Comparison of ENCODE assay signal across 7 mouse cellular contexts in genomic region chr13:13612882-13613281, GRCm38 (mm10). TPM values are rescaled to one million over a fixed set of nuclear protein-coding genes. Genes with fewer than 3 reads are reported as not detected.
DNase-seq lines count a peak whose midpoint lies in the region; ATAC-seq and TF ChIP-seq lines count a peak whose summit lies in the region.

No protein-coding gene starts in this region.

- no peak overlapping the region for H3K4me3 ChIP-seq in midbrain, postnatal 0 days (ENCODE audit: low read depth, low read length)
- no peak overlapping the region for H3K4me3 ChIP-seq in midbrain, embryonic 16.5 days (ENCODE audit: low read depth, low read length)
- no peak overlapping the region for H3K4me3 ChIP-seq in hindbrain, embryonic 16.5 days (ENCODE audit: low read length)

- H3K9me3 ChIP-seq in midbrain, postnatal 0 days (ENCODE audit: low read length) = no peaks in the 10 kb centered on the region
- no peaks in the 10 kb centered on the region for H3K9me3 ChIP-seq in midbrain, embryonic 16.5 days (replicated peaks; ENCODE audit: control insufficient read depth, low read length, poor library complexity, severe bottlenecking)
- no peaks in the 10 kb centered on the region for H3K9me3 ChIP-seq in hindbrain, embryonic 16.5 days (ENCODE audit: control insufficient read depth, low read length)

- peak; percentile 53 for DNase-seq in midbrain, postnatal 0 days (ENCODE audit: low spot score)
- DNase-seq in Patski (ENCODE audit: low read depth, low spot score) = no peak
- peak; percentile 47 to 56 for DNase-seq in cerebellum, postnatal 14 days
- peak; percentile 22 to 48 for DNase-seq in lung, adult 18-20 months
- DNase-seq in thymus, postnatal 36 days = peak; percentile 35 to 59

- no peak for ATAC-seq in midbrain, postnatal 0 days (ENCODE audit: low FRiP score)
- no peak for ATAC-seq in midbrain, embryonic 16.5 days
- ATAC-seq in Patski = peak; percentile 71
- peak; percentile 42; the same call in 1 of the 2 replicates for ATAC-seq in hindbrain, embryonic 16.5 days

- TF ChIP-seq CTCF in midbrain, postnatal 0 days (IDR thresholded peaks at IDR 0.05) = peak; percentile 61
- TF ChIP-seq CTCF in Patski (IDR thresholded peaks at IDR 0.05) = peak; percentile 83

- H3K27me3 ChIP-seq in midbrain, postnatal 0 days (ENCODE audit: insufficient read depth, low read length) = no peaks in the 10 kb centered on the region
- H3K27me3 ChIP-seq in midbrain, embryonic 16.5 days (ENCODE audit: control insufficient read depth, insufficient read depth, low read depth, low read length) = no peaks in the 10 kb centered on the region
- H3K27me3 ChIP-seq in Patski = no peaks in the 10 kb centered on the region
- no peaks in the 10 kb centered on the region for H3K27me3 ChIP-seq in hindbrain, embryonic 16.5 days (replicated peaks; ENCODE audit: control insufficient read depth, insufficient read depth, low read length)

- no peak overlapping the region for H3K27ac ChIP-seq in midbrain, postnatal 0 days (ENCODE audit: low read depth, low read length)
- H3K27ac ChIP-seq in midbrain, embryonic 16.5 days (ENCODE audit: low read length) = no peak overlapping the region
- no peak overlapping the region for H3K27ac ChIP-seq in hindbrain, embryonic 16.5 days (ENCODE audit: low read depth, low read length)

- H3K36me3 ChIP-seq in midbrain, postnatal 0 days (ENCODE audit: insufficient read depth, low read length) = no peaks in the 10 kb centered on the region
- peaks cover 6% of the 10 kb centered on the region; the same call in 1 of the 2 replicates for H3K36me3 ChIP-seq in midbrain, embryonic 16.5 days (ENCODE audit: control insufficient read depth, insufficient read depth, low read length)
- peaks cover 6% of the 10 kb centered on the region for H3K36me3 ChIP-seq in hindbrain, embryonic 16.5 days (ENCODE audit: control insufficient read depth, insufficient read depth, low read length)

- no peak overlapping the region for H3K9ac ChIP-seq in midbrain, postnatal 0 days (replicated peaks; ENCODE audit: low read length, poor library complexity, severe bottlenecking)
- H3K9ac ChIP-seq in midbrain, embryonic 16.5 days (ENCODE audit: low read depth, low read length) = no peak overlapping the region
- H3K9ac ChIP-seq in hindbrain, embryonic 16.5 days (ENCODE audit: low read depth, low read length) = no peak overlapping the region

- H3K4me2 ChIP-seq in midbrain, postnatal 0 days (ENCODE audit: low read depth, low read length, poor library complexity, severe bottlenecking) = no peak overlapping the region
- no peak overlapping the region for H3K4me2 ChIP-seq in midbrain, embryonic 16.5 days (ENCODE audit: low read length)
- no peak overlapping the region for H3K4me2 ChIP-seq in hindbrain, embryonic 16.5 days (ENCODE audit: low read length)

- in situ Hi-C loops in Patski (cut with MboI; ENCODE audit: low pct_unique_long_range_greater_than_20kb) = loop anchor here (5.0 kb wide), 1 partner anchor 96 kb away; no protein-coding TSS in a partner anchor

- POLR2A ChIA-PET in Patski (lab: Charles Lee) = no interaction called here

- no peaks in the 10 kb centered on the region for H3K4me1 ChIP-seq in midbrain, postnatal 0 days (ENCODE audit: insufficient read depth, low read length)
- no peaks in the 10 kb centered on the region for H3K4me1 ChIP-seq in midbrain, embryonic 16.5 days (ENCODE audit: control insufficient read depth, insufficient read depth, low read length)
- H3K4me1 ChIP-seq in hindbrain, embryonic 16.5 days (ENCODE audit: control insufficient read depth, insufficient read depth, low read depth, low read length) = no peaks in the 10 kb centered on the region

- WGBS in midbrain, postnatal 0 days = 72% methylated on average over 1 of the region's 1 CpGs
- WGBS in midbrain, embryonic 16.5 days = 67% methylated on average over 1 of the region's 1 CpGs
- WGBS in hindbrain, embryonic 16.5 days = 80% methylated on average over 1 of the region's 1 CpGs

- CTCF ChIA-PET in Patski (lab: Charles Lee) = interaction anchor here (0.8 to 6.3 kb wide), 8 partner anchors 10 to 114 kb away, joined by 3 to 99 read pairs (median 4); partner anchors contain the start of gene Lyst

RNA-seq across cellular contexts. Expression of gene Lyst, which starts 22.7 kb away (rescaled TPM):
- total RNA-seq in midbrain, postnatal 0 days (2014; rRNA removed) = 15.9 and 19.5 TPM in 2 replicates
- 3.1 and 5.2 TPM in 2 replicates for polyA plus RNA-seq in midbrain, postnatal 0 days (2015; fragmentation: Nextera tagmentation; extraction: Ambion mirVana)
- 3.9 and 4.5 TPM in 2 replicates for polyA plus RNA-seq in midbrain, embryonic 16.5 days (2015; fragmentation: Nextera tagmentation; extraction: Ambion mirVana)
- polyA plus RNA-seq in Patski (2021) = 28.2 TPM
- polyA plus RNA-seq in hindbrain, embryonic 16.5 days (2015; fragmentation: Nextera tagmentation; extraction: Ambion mirVana) = 4.1 and 4.2 TPM in 2 replicates

Comparison
In these comparisons a context has a peak if more than half of its experiments do, and no peak if none do; other contexts are left out.
1. ATAC-seq: peak in Patski (single experiment) and hindbrain, embryonic 16.5 days (single experiment); none in midbrain, postnatal 0 days (single experiment) and midbrain, embryonic 16.5 days (single experiment).